Mouse (Mus musculus): ENCODE measurements at regions not wholly inside any gene's neighbourhood (a gene's known extent, or its start where the extent isn't known, plus 50 kb on each side); places are given as distances from the start of the nearest gene placed in this dataset.

GRCm38 (mm10) chr3:130977921-130978700, 132.2 kb upstream of the Lef1 start:
- no peak for DNase-seq

GRCm38 (mm10) chr3:130976206-130976605, 134.1 kb upstream of the Lef1 start:
- DNase-seq: no peak

- no peak for DNase-seq
Measured at GRCm38 (mm10) chr3:130975291-130975690, 135.0 kb upstream of the Lef1 start.

DNA sequence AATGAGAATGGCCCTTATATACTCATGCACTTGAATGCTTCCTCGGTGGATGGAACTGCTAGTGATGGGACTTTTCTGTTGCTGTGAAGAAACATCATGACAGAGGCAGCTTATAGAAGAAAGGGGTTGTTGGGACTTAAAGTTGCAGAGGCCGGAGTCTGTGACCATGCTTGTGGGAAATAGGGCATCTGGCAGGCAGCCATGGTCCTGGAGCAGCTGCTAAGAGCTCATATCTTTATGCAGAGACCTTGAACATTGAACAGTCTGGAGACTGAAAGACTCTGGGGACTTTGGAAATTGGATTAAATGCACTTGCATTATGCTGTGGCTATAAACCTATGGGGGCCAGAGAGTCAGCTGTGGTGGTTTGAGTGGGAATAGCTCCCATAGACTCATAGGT, 138.1 kb upstream of the Lef1 start:
- DNase-seq: peak in 1 of 2 experiments; percentile 31

GRCm38 (mm10) chr3:130965275-130965674, 145.0 kb upstream of the Lef1 start:
- DNase-seq: no peak

DNA sequence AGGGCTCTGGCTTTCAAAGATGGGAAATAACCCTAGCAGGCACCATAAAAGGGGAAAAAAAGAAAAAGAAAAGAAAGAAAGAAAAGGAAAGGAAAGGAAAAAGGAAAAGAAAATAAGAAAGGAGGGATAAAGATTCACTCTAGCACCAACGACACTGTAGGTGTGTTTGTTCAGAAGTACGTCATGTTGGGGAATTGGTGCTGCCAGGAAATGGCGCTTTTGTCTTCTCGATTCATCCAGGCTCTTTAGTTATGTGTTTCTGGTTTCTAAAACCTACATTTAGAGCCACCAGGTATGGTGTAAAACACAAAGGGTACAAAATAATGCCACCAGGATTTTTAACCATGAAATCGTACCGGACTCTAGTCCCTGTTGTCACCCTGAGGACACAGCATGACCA, 146.2 kb upstream of the Lef1 start:
- DNase-seq: no peak

DNA sequence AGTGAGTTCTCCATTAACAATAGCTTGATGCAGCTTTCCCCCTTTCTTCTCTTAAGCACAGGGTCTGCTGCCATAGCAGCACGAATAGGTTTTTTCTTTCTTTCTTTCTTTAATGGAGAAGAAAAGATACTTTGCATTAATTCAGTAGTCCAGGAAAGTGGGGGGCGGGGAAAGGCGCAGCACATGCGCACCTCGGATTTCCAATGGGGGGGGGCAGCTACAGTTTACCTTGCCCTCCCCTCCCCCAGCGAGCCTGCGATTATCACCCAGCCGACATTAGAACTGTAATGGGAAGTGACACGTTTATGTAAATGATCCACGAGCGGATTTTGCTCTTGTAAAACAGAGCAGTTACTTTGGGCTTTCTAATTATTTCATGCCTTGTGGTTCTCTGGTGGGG, 146.6 kb upstream of the Lef1 start:
- DNase-seq: peak in 1 of 2 experiments; percentile 5

DNA sequence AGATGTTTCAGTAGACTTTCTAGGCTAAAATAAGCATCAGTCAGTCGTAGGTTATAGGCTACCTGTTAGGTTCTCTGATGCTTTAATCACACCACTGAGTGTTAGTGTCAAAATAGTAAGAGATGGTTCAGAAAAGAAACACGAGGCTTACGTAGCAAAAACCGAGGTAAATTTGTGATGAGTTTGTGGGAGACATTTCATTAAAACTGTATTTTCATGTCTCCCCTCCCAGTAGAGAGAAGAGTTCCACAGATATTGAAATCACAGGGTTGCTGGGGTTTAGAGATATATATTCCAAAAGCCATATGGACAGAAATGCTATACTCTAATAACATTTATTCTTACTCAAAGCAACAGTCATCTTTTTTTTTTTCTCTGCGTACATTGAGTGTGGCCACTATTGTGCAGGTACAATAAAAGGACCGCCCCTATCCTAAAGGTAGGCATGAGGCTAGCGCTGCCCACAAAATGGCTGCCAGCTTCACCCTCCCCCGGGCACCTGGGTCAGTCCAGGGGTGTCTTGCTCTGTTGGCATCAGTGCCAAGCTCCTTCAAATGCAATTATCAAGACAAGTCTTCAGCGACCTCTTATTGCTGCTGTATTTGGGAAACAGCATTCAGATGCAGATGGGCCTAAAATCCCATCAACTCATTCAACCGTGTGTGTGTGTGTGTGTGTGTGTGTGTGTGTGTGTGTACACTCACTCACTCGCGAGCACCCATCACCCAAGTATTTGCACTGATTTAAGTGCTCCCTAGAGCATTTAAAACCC, 147.4 kb upstream of the Lef1 start:
- no peak for DNase-seq

DNA sequence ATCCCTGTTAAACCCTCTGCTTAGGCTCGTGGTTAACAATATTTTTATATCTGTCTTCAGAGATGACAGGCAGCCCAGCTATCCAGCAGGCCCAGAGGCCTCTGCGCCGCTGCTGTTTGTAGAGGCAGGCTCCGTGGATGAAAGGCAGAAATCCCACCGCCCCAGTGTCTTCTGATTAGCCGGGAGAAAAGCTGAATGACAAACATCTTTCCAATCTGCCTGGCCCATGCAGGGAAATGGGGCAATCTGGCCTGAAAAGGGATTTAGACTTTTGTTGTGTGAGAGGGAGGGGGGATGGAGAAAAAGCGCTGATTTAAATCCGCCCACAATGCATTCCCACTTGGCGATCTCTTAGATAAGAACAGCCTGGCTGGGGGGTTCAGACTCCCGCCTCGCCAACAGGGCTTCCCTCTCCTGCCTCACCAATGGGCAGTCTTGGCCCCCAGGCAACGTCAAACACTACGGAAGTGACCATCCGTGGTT, 148.1 kb upstream of the Lef1 start:
- no peak for DNase-seq

- DNase-seq: no peak
Measured at GRCm38 (mm10) chr3:130961704-130962103, 148.6 kb upstream of the Lef1 start.

- DNase-seq: no peak
Measured at GRCm38 (mm10) chr3:130955958-130956357, 154.3 kb upstream of the Lef1 start.

GRCm38 (mm10) chr3:130951381-130951780, 158.9 kb upstream of the Lef1 start:
- DNase-seq: no peak

DNA sequence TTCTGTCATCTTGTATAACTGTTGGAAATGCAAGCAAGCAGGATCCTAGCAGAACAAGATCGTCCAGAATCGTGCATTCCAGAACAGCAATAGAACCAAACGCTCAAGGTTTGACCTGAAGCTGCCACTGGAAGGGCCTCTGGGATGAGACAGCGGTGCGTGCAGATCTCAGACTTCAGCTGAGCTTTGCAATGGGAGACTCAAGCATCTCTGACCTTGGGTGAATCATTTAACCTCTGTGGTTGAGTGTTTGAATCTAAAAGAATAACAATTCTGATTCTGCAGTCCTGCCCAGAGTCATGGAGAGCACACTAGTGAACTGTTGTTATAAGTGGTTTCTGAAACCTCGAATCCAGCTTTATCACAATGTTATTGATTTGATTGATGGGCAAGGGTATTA, 159.4 kb upstream of the Lef1 start:
- DNase-seq: no peak

DNA sequence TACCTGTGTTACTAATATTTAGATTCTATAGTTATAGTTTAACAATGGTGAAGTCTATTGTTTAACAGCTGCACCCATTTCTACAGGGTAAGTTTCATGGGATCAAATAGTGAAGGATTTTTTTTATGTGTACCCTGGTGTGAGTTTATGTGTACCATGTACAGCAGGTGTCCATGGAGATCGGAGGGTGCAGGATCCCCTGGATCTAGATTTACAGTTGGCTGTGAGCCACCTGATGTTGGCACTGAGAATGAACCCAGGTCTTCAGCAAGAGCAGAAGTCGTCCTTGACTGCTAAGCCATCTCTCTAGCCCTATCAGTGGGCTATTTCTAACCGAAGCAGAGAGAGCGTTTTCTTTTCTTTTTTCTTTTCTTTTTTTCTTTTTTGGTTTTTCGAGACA, 162.4 kb upstream of the Lef1 start:
- DNase-seq: no peak

GRCm38 (mm10) chr3:130947277-130947606, 163.0 kb upstream of the Lef1 start:
- no peak for DNase-seq

DNA sequence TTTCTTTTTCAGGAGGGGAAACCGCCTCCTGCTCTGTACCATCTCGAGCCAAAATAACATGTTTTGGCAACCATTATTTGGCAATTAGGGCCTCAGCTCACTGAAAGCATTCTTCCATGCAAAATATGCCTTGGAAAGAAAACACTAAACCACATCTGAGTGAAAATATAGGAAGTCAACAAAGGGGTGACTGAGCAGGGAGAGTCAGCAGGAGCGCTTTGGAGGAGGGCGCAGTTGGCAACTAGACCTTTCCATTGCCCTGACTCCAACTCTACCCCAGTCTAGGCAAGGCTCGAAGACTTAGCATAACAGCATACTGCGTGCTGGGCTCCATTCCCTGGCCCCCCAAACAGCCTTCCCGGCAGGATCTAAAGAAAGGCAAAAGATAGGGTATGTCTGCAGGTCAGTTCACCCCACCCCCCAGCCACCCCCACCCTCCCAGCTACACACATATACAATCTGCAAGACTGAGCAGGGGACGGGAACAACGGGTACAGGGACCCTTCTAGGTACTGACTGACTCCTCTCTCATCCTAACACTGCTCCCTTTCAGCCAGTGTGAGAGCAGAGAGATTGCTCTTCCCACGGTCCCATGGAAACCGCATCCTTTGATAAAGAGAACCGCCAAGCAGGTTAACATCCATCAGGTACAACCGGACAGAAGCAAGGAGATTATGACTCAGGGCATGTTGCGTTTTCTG, 163.5 kb upstream of the Lef1 start:
- DNase-seq: no peak

DNA sequence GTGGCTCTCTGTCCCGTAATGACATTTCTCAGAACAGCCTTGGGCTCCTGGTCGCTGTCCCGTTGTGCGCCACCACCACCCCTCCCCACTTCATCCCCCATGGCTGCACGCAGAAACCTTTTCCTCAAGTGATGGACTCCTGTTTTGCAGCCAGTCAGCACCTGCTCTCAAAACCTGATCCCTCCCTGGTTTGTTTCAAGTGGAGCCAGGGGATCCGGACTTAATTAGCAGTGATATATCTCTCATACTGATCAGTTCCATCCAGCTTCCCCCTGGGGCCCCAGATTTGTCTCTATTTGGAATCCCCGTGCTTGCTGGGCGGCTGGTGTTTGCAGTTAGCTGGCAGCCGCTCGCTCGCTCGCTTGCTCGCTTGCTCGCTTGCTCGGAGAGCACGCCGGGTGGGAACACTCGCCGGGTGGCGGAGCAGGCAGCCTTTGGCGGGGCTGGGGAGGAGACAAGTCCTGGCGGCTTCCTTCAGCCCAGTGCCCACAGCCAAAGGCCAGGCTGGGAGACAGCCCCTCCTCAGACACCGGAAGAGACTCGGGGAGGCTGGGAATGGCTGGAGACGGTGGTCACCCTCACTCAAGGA, 164.3 kb upstream of the Lef1 start:
- DNase-seq: peak; percentile 6 to 27

- no peak for DNase-seq
Measured at GRCm38 (mm10) chr3:130945396-130945795, 164.9 kb upstream of the Lef1 start.

- no peak for DNase-seq
Measured at GRCm38 (mm10) chr3:130944241-130944640, 166.0 kb upstream of the Lef1 start.

- no peak for DNase-seq
Measured at GRCm38 (mm10) chr3:130942947-130943630, 167.2 kb upstream of the Lef1 start.

GRCm38 (mm10) chr3:130940302-130940867, 169.9 kb upstream of the Lef1 start:
- no peak for DNase-seq

- no peak for DNase-seq
Measured at GRCm38 (mm10) chr3:130936980-130937379, 173.3 kb upstream of the Lef1 start.

Data from kidney, postnatal 36 days (tissue).